Mouse (Mus musculus): ENCODE data around the gene Gm4175.
"Not testable (repeated sequence)": the region's sequence is repeated elsewhere in the genome, so short reads cannot be mapped to it uniquely, and the experiment has no call there.

The Gm4175 gene

DNA sequence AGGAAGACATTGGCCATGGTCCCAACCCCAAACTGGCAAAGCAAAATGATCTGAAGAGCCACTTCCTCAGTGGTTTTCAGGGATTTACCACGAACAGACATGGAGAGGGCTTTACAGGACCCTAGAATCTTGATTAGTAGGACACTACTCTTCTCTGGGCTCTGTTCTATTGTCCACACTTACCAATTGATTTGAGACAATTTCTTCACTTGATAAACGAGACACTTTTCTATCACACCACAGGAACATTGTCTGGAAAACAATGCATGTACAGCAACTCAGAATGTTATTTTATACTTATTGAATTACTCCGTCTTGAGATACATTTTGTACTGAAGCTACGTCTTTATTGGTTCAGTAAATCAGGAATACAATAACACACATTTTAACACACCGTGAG is at the start of gene Gm4175:
Gene Gm4175 (minus strand): TSS at position 101 of the 400 bp plus-strand sequence.
- not testable (repeated sequence) for DNase-seq (ENCODE audit: low read depth, low spot score)

DNA sequence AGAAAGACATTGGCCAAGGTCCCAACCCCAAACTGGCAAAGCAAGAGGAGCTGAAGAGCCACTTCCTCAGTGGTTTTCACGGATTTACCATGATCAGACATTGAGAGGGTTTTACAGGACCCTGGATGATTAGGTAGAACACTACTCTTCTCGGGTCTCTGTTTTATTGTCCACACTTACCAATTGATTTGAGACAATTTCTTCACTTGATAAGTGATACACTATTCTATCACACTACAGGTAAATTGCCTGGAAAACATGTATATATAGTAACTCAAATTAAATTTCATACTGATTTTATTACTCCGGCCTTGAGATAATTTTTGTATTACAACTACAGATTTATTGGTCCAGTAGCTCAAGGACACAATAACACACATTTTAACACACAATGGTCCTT is 35.4 kb upstream of the Gm4175 start, which contains the start of gene Gm4177:
Gene Gm4177 (minus strand): TSS at position 101 of the 400 bp plus-strand sequence.
- not testable (repeated sequence) for DNase-seq (ENCODE audit: low read depth, low spot score)
